Mouse (Mus musculus) limb, embryonic 14.5 days (tissue): ENCODE results near the gene 4930455H04Rik. TPM values are rescaled to one million over a fixed set of nuclear protein-coding genes. Genes with fewer than 3 reads are reported as not detected.

Source experiments
- ATAC-seq: fragments of 200-750 bp; cut with Nextera tagmentation; 2 replicates; pipeline ENCODE4 v1.8.0; 2017; ENCODE audit warnings: low read depth, moderate number of reproducible peaks, moderate TSS enrichment; ENCODE audit not compliant: low FRiP score
- DNase-seq: peaks from one replicate; pipeline ENCODE4 v3.0.0-alpha.2; 2015; ENCODE audit warnings: low spot score
- H3K27ac ChIP-seq: fragments of 300-500 bp; sonication (generic); replicated peaks from 2 replicates; pipeline ENCODE4 v1.5.1; 2014; ENCODE audit warnings: low read depth, mild to moderate bottlenecking, low read length, moderate library complexity, mixed read lengths
- H3K27me3 ChIP-seq: fragments of 300-500 bp; sonication (generic); 2 replicates; pipeline ENCODE4 v1.6.1; 2014; ENCODE audit warnings: low read length, mixed read lengths; ENCODE audit not compliant: control insufficient read depth, insufficient read depth
- H3K36me3 ChIP-seq: fragments of 300-500 bp; sonication (generic); 2 replicates; pipeline ENCODE4 v1.6.1; 2014; ENCODE audit warnings: mild to moderate bottlenecking, low read length, moderate library complexity, mixed read lengths; ENCODE audit not compliant: control insufficient read depth, insufficient read depth
- H3K4me1 ChIP-seq: fragments of 300-500 bp; sonication (generic); 2 replicates; pipeline ENCODE4 v1.6.1; 2014; ENCODE audit warnings: antibody characterized with exemption, low read length, mixed read lengths; ENCODE audit not compliant: control insufficient read depth, insufficient read depth
- H3K4me2 ChIP-seq: fragments of 300-500 bp; sonication (generic); replicated peaks from 2 replicates; pipeline ENCODE4 v1.6.1; 2014; ENCODE audit warnings: low read depth, mild to moderate bottlenecking, low read length, moderate library complexity; ENCODE audit not compliant: severe bottlenecking
- H3K4me3 ChIP-seq: fragments of 300-500 bp; sonication (generic); replicated peaks from 2 replicates; pipeline ENCODE4 v1.5.1; 2014; ENCODE audit warnings: low read length
- H3K9ac ChIP-seq: fragments of 300-500 bp; sonication (generic); 2 replicates; pipeline ENCODE4 v1.6.1; 2014; ENCODE audit warnings: mild to moderate bottlenecking, low read depth, low read length, moderate library complexity; ENCODE audit not compliant: severe bottlenecking
- H3K9me3 ChIP-seq: fragments of 300-500 bp; sonication (generic); 2 replicates; pipeline ENCODE4 v1.6.1; 2016; ENCODE audit warnings: low read length; ENCODE audit not compliant: control insufficient read depth
- POLR2A ChIP-seq: fragments of 200-500 bp; IDR thresholded peaks from 2 replicates; pipeline ENCODE4 v1.8.0; 2012; ENCODE audit warnings: inconsistent platforms, mild to moderate bottlenecking, moderate library complexity, borderline replicate concordance; ENCODE audit not compliant: insufficient read depth, insufficient read length; ENCODE audit errors: extremely low read depth
- WGBS: fragments of 180-500 bp; shearing (Covaris S2); extraction: QIAGEN DNeasy Blood & Tissue Kit; methylation state at CpG from one replicate; pipeline ENCODE4 v1.1.7; 2014; 5-methylcytosine and 5-hydroxymethylcytosine counted together
- polyA plus RNA-seq, 2 experiments: library from polyadenylated mRNA; depleted of rRNA in 1 of 2; stranded (reverse) in 1 of 2; unstranded in 1 of 2; fragments of >200 nt; fragmentation: Nextera tagmentation in 1 of 2; extraction: Ambion mirVana in 1 of 2; gene quantifications; 2 replicates each; pipeline versions ENCODE4 v1.2.1 to v1.2.3; 2012 to 2014

The 4930455H04Rik gene
- polyA plus RNA-seq, 2 experiments = not detected

DNA sequence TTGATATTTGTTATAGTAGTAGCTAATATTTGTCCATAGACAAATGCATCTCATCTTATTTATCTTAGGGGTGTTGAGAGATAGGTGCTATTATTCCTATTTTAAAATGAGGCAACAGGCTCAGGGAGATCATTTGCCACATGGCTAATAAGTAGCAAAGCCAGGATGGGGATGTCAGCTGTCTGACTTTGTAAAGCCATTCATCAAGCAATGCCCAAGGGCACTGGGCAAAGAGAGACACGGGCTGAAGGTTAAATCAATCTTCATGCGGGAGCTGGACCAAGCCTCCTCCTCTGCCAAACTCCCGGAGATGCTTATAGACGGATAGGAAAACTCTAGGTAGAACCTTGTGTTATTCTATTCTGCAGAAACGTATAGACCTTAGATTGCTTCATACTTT lies 1.7 kb downstream of the 4930455H04Rik start:
- no peak overlapping the region for H3K27ac ChIP-seq
- TF ChIP-seq POLR2A = no peak
- WGBS = 76% methylated on average over 5 of the region's 5 CpGs
- H3K9ac ChIP-seq = no peak overlapping the region
- H3K27me3 ChIP-seq = no peaks in the 10 kb centered on the region
- DNase-seq = no peak
- no peaks in the 10 kb centered on the region for H3K36me3 ChIP-seq
- H3K4me1 ChIP-seq = peaks cover 6% of the 10 kb centered on the region
- no peaks in the 10 kb centered on the region for H3K9me3 ChIP-seq
- no peak overlapping the region for H3K4me3 ChIP-seq
- no peak overlapping the region for H3K4me2 ChIP-seq
- ATAC-seq = no peak

DNA sequence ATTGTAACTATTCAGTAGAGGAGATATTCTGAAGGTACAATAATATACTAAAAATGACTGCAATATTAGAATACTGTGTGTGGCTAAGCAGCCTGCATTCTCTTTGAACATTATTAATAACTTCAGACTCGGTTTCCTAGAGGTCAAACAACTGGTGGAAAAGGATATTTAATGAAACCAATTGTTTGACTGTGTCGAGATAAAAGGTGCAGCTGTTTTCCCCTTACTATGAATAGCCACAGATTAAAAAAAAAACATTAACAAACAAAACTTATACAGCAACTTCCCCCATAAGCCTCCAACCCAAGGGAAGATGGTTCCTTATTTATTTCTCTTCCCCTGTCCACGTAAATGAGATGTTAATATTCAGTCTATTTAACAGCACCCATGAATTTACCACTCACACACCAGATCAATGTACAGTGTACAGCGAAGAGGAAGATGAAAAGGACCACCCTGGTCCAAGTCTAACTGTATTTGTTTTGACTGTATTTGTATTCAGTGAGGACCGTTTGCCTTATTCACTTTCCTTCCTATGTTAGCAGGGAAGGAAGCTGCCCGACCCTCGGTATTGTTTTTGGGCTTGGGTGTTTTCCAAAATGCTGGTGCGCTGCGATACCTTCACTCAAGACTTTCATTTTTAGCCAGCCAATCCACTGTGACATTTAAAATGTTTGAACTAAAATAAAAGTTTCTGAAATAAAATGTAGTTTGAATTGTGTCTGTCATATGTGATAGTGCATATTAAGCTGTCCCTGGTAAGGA lies 13.9 kb downstream of the 4930455H04Rik start:
- Histone ChIP-seq H3K27ac (no peak overlapping the region), H3K27me3 (no peaks in the 10 kb centered on the region), H3K4me3 (no peak overlapping the region), H3K4me1 (no peaks in the 10 kb centered on the region), H3K36me3 (no peaks in the 10 kb centered on the region), H3K9ac (no peak overlapping the region), H3K4me2 (no peak overlapping the region), H3K9me3 (0 out of 2 replicates have a peak, but pooled peaks cover 5% of the 10 kb centered on the region)
- no peak for ATAC-seq
- no peak for TF ChIP-seq POLR2A
- WGBS = 80% methylated on average over 9 of the region's 9 CpGs
- no peak for DNase-seq

DNA sequence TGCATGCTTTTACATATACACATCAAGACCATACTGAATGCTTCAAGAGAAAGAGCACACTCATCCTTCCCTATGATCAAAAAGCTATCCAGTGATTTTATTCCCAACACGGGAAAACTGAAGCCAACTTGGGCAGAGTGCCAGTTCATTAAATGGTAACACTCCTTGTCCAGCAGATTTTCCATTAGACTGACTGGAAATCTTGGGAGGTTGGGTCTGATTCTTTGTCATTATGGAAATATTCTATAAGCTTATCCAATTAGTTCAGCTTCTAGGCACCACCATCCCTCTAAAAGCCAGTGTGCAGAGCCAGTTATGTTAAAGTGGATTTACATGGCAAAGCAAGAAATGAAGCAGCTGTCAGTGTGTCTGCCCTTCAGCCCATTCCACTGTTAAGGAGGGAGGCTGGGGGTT lies 17.0 kb downstream of the 4930455H04Rik start:
- no peak overlapping the region for H3K4me2 ChIP-seq
- peak; percentile 70; the same call in 1 of the 2 replicates for ATAC-seq
- 21% methylated on average over 1 of the region's 1 CpGs for WGBS
- H3K9ac ChIP-seq = no peak overlapping the region
- H3K36me3 ChIP-seq = no peaks in the 10 kb centered on the region
- no peak overlapping the region for H3K4me3 ChIP-seq
- no peak for TF ChIP-seq POLR2A
- H3K9me3 ChIP-seq = no peaks in the 10 kb centered on the region
- H3K27ac ChIP-seq = no peak overlapping the region
- peak; percentile 68 for DNase-seq
- H3K27me3 ChIP-seq = no peaks in the 10 kb centered on the region
- H3K4me1 ChIP-seq = no peaks in the 10 kb centered on the region

DNA sequence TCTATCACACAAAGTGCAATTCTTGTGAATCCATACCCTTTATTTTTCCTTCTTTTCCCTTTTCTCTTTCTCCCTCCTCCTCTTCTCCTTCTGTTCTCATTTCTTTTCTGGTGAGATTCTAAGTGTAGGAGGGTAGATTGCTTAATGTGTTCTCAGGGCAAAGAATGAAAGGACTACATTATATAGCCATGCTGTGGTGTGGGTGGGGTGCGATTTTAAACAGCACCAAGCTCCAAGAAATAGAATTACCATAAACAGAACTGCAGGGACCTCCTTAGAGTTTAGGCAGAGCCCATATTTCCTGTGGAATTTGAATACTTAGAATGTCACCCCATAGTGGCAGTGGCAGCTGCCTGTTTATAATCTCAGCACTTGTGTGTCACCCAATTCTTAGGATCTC lies 17.7 kb downstream of the 4930455H04Rik start:
- Histone ChIP-seq H3K4me3 (no peak overlapping the region), H3K36me3 (no peaks in the 10 kb centered on the region), H3K9ac (no peak overlapping the region), H3K4me1 (no peaks in the 10 kb centered on the region), H3K27me3 (no peaks in the 10 kb centered on the region), H3K27ac (no peak overlapping the region), H3K9me3 (no peaks in the 10 kb centered on the region), H3K4me2 (no peak overlapping the region)
- ATAC-seq = no peak
- TF ChIP-seq POLR2A = no peak
- WGBS = 59% methylated on average over 1 of the region's 1 CpGs
- DNase-seq = no peak

DNA sequence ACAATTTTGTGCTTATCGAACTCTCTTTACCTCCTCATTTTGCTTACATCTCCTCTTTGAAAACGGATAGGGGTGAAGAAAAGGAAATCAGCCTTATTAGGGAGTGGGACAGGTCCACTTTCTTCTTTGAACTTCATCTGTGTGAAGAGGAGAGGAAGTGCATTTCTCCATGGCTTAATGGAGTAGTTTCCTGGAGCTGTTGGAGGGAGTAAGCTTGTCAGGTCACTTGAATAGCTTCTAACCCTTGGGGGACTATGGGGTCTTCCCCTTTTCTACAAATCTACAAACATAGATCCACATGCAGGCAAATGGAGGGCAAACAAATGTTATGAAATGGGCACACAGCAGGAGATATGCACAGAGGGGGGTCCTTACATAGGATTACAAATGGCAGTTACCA lies 18.4 kb downstream of the 4930455H04Rik start:
- Histone ChIP-seq H3K4me3 (no peak overlapping the region), H3K9ac (no peak overlapping the region), H3K9me3 (no peaks in the 10 kb centered on the region), H3K27ac (no peak overlapping the region), H3K4me2 (no peak overlapping the region), H3K27me3 (no peaks in the 10 kb centered on the region), H3K36me3 (no peaks in the 10 kb centered on the region), H3K4me1 (no peaks in the 10 kb centered on the region)
- ATAC-seq = no peak
- TF ChIP-seq POLR2A = no peak
- no peak for DNase-seq
- 48% methylated on average over 2 of the region's 2 CpGs for WGBS
